11 mouse cellular contexts compared by ENCODE assay signal in the genomic region with DNA sequence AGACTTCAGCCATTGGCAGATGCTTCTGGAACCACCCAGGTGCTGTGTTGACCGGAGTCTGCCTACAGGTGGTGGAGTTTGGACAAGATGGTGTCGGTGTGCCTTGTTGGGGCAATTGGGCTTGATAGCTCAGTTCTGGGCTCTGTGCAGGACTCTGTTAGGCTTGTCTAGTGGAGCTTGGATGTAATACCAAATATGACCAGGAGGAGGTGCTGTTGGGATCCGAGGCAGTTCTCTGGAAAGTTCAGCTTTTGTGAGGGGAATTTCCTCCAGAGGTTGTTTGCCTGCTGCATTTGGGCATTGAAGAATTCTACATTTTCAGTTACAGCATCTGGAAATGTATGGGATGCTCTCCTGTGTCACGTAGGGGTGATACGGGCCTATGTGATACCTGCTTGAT. TPM values are rescaled to one million over a fixed set of nuclear protein-coding genes. Genes with fewer than 3 reads are reported as not detected.
A peak's percentile ranks its signal among the peaks of the same experiment; 100 is the strongest.
DNase-seq lines count a peak whose midpoint lies in the region; ATAC-seq and TF ChIP-seq lines count a peak whose summit lies in the region.
"Had no signal": no experiment of that assay in that cellular context is flagged by ENCODE, and none has a peak within 500 bp of the region (broad histone marks: within the 10 kb centered on the region; RNA-seq: fewer than 3 reads in every experiment).

No protein-coding gene starts in this region.

- no peak overlapping the region for H3K27ac ChIP-seq in forebrain, postnatal 0 days (ENCODE audit: low read depth, low read length)
- H3K27ac ChIP-seq in forebrain, embryonic 14.5 days (ENCODE audit: low read depth, low read length) = no peak overlapping the region
- no peak overlapping the region for H3K27ac ChIP-seq in midbrain, embryonic 11.5 days (ENCODE audit: low read depth, low read length)
- no peak overlapping the region for H3K27ac ChIP-seq in midbrain, embryonic 15.5 days
- no peak overlapping the region for H3K27ac ChIP-seq in bone marrow macrophage, adult 2 months (ENCODE audit: insufficient read depth, low read depth, low read length)
- H3K27ac ChIP-seq: forebrain, embryonic 12.5 days; macrophage had no signal

- peak; percentile 59 for TF ChIP-seq CTCF in forebrain, postnatal 0 days (IDR thresholded peaks at IDR 0.05; ENCODE audit: low read depth)
- TF ChIP-seq CTCF in bone marrow macrophage, adult 2 months (IDR thresholded peaks at IDR 0.05; ENCODE audit: low read depth, low read length) = peak; percentile 69

- whole genome bisulfite sequencing in forebrain, postnatal 0 days = 94% methylated on average over 5 of the region's 5 CpGs
- 91% methylated on average over 5 of the region's 5 CpGs for WGBS in forebrain, embryonic 14.5 days
- 96% methylated on average over 5 of the region's 5 CpGs for WGBS in midbrain, embryonic 11.5 days
- 95% methylated on average over 5 of the region's 5 CpGs for WGBS in midbrain, embryonic 15.5 days

- no peaks in the 10 kb centered on the region for H3K4me1 ChIP-seq in forebrain, postnatal 0 days (ENCODE audit: insufficient read depth)
- 0 out of 2 replicates have a peak, but pooled peaks cover 2% of the 10 kb centered on the region for H3K4me1 ChIP-seq in forebrain, embryonic 14.5 days (ENCODE audit: control insufficient read depth, insufficient read depth, low read length)
- no peaks in the 10 kb centered on the region for H3K4me1 ChIP-seq in midbrain, embryonic 11.5 days (ENCODE audit: control insufficient read depth, insufficient read depth, low read length)
- H3K4me1 ChIP-seq in midbrain, embryonic 15.5 days = peaks cover 15% of the 10 kb centered on the region
- no peaks in the 10 kb centered on the region for H3K4me1 ChIP-seq in bone marrow macrophage, adult 2 months (ENCODE audit: control insufficient read depth, insufficient read depth, low read length)

- no peaks in the 10 kb centered on the region for H3K36me3 ChIP-seq in forebrain, postnatal 0 days (ENCODE audit: insufficient read depth)
- no peaks in the 10 kb centered on the region for H3K36me3 ChIP-seq in forebrain, embryonic 14.5 days (ENCODE audit: control insufficient read depth, insufficient read depth, low read length)
- no peaks in the 10 kb centered on the region for H3K36me3 ChIP-seq in midbrain, embryonic 11.5 days (ENCODE audit: control insufficient read depth, insufficient read depth, low read length)
- no peaks in the 10 kb centered on the region for H3K36me3 ChIP-seq in midbrain, embryonic 15.5 days (replicated peaks)
- H3K36me3 ChIP-seq: forebrain, embryonic 12.5 days had no signal

- H3K4me3 ChIP-seq in forebrain, postnatal 0 days (ENCODE audit: low read depth, low read length) = no peak overlapping the region
- H3K4me3 ChIP-seq in forebrain, embryonic 14.5 days (ENCODE audit: low read depth, low read length) = no peak overlapping the region
- H3K4me3 ChIP-seq in midbrain, embryonic 11.5 days (ENCODE audit: low read depth, low read length) = no peak overlapping the region
- H3K4me3 ChIP-seq in midbrain, embryonic 15.5 days = no peak overlapping the region
- H3K4me3 ChIP-seq in bone marrow macrophage, adult 2 months (ENCODE audit: insufficient read depth, low read length) = no peak overlapping the region
- H3K4me3 ChIP-seq: forebrain, embryonic 12.5 days had no signal

- no peak for ATAC-seq in forebrain, postnatal 0 days
- ATAC-seq in forebrain, embryonic 14.5 days = no peak
- no peak for ATAC-seq in midbrain, embryonic 11.5 days (ENCODE audit: low FRiP score)
- no peak for ATAC-seq in midbrain, embryonic 15.5 days (replicated peaks)

- no peak overlapping the region for H3K9ac ChIP-seq in forebrain, postnatal 0 days
- H3K9ac ChIP-seq in forebrain, embryonic 14.5 days (ENCODE audit: low read length) = no peak overlapping the region
- no peak overlapping the region for H3K9ac ChIP-seq in midbrain, embryonic 11.5 days (ENCODE audit: low read length)
- H3K9ac ChIP-seq in midbrain, embryonic 15.5 days = no peak overlapping the region
- H3K9ac ChIP-seq: forebrain, embryonic 12.5 days had no signal

- DNase-seq in forebrain, postnatal 0 days = no peak
- no peak for DNase-seq in forebrain, embryonic 14.5 days (ENCODE audit: low spot score)
- peak; percentile 89 for DNase-seq in midbrain, embryonic 11.5 days (ENCODE audit: low spot score, missing footprints)
- peak; percentile 43 for DNase-seq in retina, postnatal 1 day
- no peak for DNase-seq in layer of hippocampus, adult 11-12 months (ENCODE audit: low spot score)
- no peak for DNase-seq in frontal cortex, postnatal 36 days (ENCODE audit: low spot score in 2 of 2)
- DNase-seq: heart, postnatal 36 days had no signal

- H3K9me3 ChIP-seq in forebrain, postnatal 0 days (ENCODE audit: low read length) = no peaks in the 10 kb centered on the region
- no peaks in the 10 kb centered on the region for H3K9me3 ChIP-seq in forebrain, embryonic 14.5 days (replicated peaks; ENCODE audit: control insufficient read depth, low read length)
- no peaks in the 10 kb centered on the region for H3K9me3 ChIP-seq in midbrain, embryonic 11.5 days (ENCODE audit: control insufficient read depth, low read length)
- no peaks in the 10 kb centered on the region for H3K9me3 ChIP-seq in midbrain, embryonic 15.5 days
- H3K9me3 ChIP-seq: forebrain, embryonic 12.5 days had no signal

- no peaks in the 10 kb centered on the region for H3K27me3 ChIP-seq in forebrain, postnatal 0 days (ENCODE audit: insufficient read depth, low read length)
- H3K27me3 ChIP-seq in forebrain, embryonic 14.5 days (replicated peaks; ENCODE audit: control insufficient read depth, insufficient read depth, low read length) = no peaks in the 10 kb centered on the region
- no peaks in the 10 kb centered on the region for H3K27me3 ChIP-seq in midbrain, embryonic 11.5 days (ENCODE audit: control insufficient read depth, insufficient read depth, low read length)
- no peaks in the 10 kb centered on the region for H3K27me3 ChIP-seq in midbrain, embryonic 15.5 days (replicated peaks)

- TF ChIP-seq POLR2A in bone marrow macrophage, adult 2 months (IDR thresholded peaks at IDR 0.05; ENCODE audit: borderline replicate concordance, low read depth, low read length) = no peak

- no peak overlapping the region for H3K4me2 ChIP-seq in forebrain, postnatal 0 days (ENCODE audit: low read depth)
- no peak overlapping the region for H3K4me2 ChIP-seq in forebrain, embryonic 14.5 days (ENCODE audit: low read length)
- no peak overlapping the region for H3K4me2 ChIP-seq in midbrain, embryonic 11.5 days
- no peak overlapping the region for H3K4me2 ChIP-seq in midbrain, embryonic 15.5 days
- H3K4me2 ChIP-seq: forebrain, embryonic 12.5 days had no signal

RNA-seq across cellular contexts. Expression of a gene that starts 39.7 kb away (rescaled TPM):
- total RNA-seq in forebrain, postnatal 0 days (2014; rRNA removed) = 17.2 and 28.9 TPM in 2 replicates
- 3.4 and 4.1 TPM in 2 replicates for polyA plus RNA-seq in forebrain, postnatal 0 days (2015; fragmentation: Nextera tagmentation; extraction: Ambion mirVana)
- 1.7 and 2.5 TPM in 2 replicates for polyA plus RNA-seq in forebrain, embryonic 14.5 days (2014; fragmentation: Nextera tagmentation; extraction: Ambion mirVana)
- 0.77 and 1.0 TPM in 2 replicates for polyA plus RNA-seq in midbrain, embryonic 11.5 days (2014; fragmentation: Nextera tagmentation; extraction: Ambion mirVana)
- 2.7 and 4.3 TPM in 2 replicates for polyA plus RNA-seq in midbrain, embryonic 15.5 days (2015; fragmentation: Nextera tagmentation; extraction: Ambion mirVana)
- polyA plus RNA-seq in bone marrow macrophage, adult 2 months (2012; ENCODE audit: insufficient read depth, insufficient read length, missing spikeins) = not detected in 2 replicates
- polyA plus RNA-seq: macrophage had no signal

Comparison
In these comparisons a context has a peak if more than half of its experiments do, and no peak if none do; other contexts are left out.
1. DNase-seq: peak in midbrain, embryonic 11.5 days (single experiment) and retina, postnatal 1 day (single experiment); none in forebrain, postnatal 0 days (single experiment), forebrain, embryonic 14.5 days (single experiment), layer of hippocampus, adult 11-12 months (single experiment) and frontal cortex, postnatal 36 days (0 of 2).